Mouse (Mus musculus): ENCODE measurements around the gene Cryga.

Cryga gene

GRCm38 (mm10) chr1:65103273-65103672 lies at the start of gene Cryga:
Gene Cryga (minus strand): TSS chr1:65103373.
- no peak for ATAC-seq (ENCODE audit: insufficient number of reproducible peaks, low FRiP score, low TSS enrichment)

- no peak for ATAC-seq (ENCODE audit: insufficient number of reproducible peaks, low FRiP score, low TSS enrichment)
These were observed 44.8 kb upstream of the Cryga start for GRCm38 (mm10) chr1:65147971-65148370.

- no peak for ATAC-seq (ENCODE audit: insufficient number of reproducible peaks, low FRiP score, low TSS enrichment)
These were observed 44.2 kb upstream of the Cryga start for GRCm38 (mm10) chr1:65147326-65147725.

GRCm38 (mm10) chr1:65146601-65147000 lies 43.4 kb upstream of the Cryga start:
- ATAC-seq (ENCODE audit: insufficient number of reproducible peaks, low FRiP score, low TSS enrichment) = no peak

- no peak for ATAC-seq (ENCODE audit: insufficient number of reproducible peaks, low FRiP score, low TSS enrichment)
These were observed 41.6 kb upstream of the Cryga start for GRCm38 (mm10) chr1:65144783-65145182.

GRCm38 (mm10) chr1:65137560-65137959 lies 34.4 kb upstream of the Cryga start:
- ATAC-seq (ENCODE audit: insufficient number of reproducible peaks, low FRiP score, low TSS enrichment) = no peak

GRCm38 (mm10) chr1:65132833-65133232 lies 29.7 kb upstream of the Cryga start:
- no peak for ATAC-seq (ENCODE audit: insufficient number of reproducible peaks, low FRiP score, low TSS enrichment)

GRCm38 (mm10) chr1:65131671-65132070 lies 28.5 kb upstream of the Cryga start:
- no peak for ATAC-seq (ENCODE audit: insufficient number of reproducible peaks, low FRiP score, low TSS enrichment)

GRCm38 (mm10) chr1:65130226-65130625 lies 27.1 kb upstream of the Cryga start:
- no peak for ATAC-seq (ENCODE audit: insufficient number of reproducible peaks, low FRiP score, low TSS enrichment)

- no peak for ATAC-seq (ENCODE audit: insufficient number of reproducible peaks, low FRiP score, low TSS enrichment)
These were observed 26.5 kb upstream of the Cryga start for GRCm38 (mm10) chr1:65129634-65130180.

- peak; percentile 75; the same call in 1 of the 2 replicates for ATAC-seq (ENCODE audit: insufficient number of reproducible peaks, low FRiP score, low TSS enrichment)
These were observed 19.6 kb upstream of the Cryga start, which contains the start of gene D630023F18Rik for GRCm38 (mm10) chr1:65122574-65123372. Gene D630023F18Rik (minus strand): TSS chr1:65123214.

GRCm38 (mm10) chr1:65119438-65119837 lies 16.3 kb upstream of the Cryga start, which contains the start of gene Gm28845:
Gene Gm28845 (minus strand): TSS chr1:65119558.
- ATAC-seq (ENCODE audit: insufficient number of reproducible peaks, low FRiP score, low TSS enrichment) = no peak

GRCm38 (mm10) chr1:65118150-65118913 lies 15.2 kb upstream of the Cryga start:
- no peak for ATAC-seq (ENCODE audit: insufficient number of reproducible peaks, low FRiP score, low TSS enrichment)

- no peak for ATAC-seq (ENCODE audit: insufficient number of reproducible peaks, low FRiP score, low TSS enrichment)
These were observed 10.5 kb upstream of the Cryga start for GRCm38 (mm10) chr1:65113536-65114172.

- no peak for ATAC-seq (ENCODE audit: insufficient number of reproducible peaks, low FRiP score, low TSS enrichment)
These were observed 9.6 kb upstream of the Cryga start for GRCm38 (mm10) chr1:65112807-65113196.

GRCm38 (mm10) chr1:65112031-65112806 lies 9.0 kb upstream of the Cryga start:
- ATAC-seq (ENCODE audit: insufficient number of reproducible peaks, low FRiP score, low TSS enrichment) = peak; percentile 76; the same call in 1 of the 2 replicates

- ATAC-seq (ENCODE audit: insufficient number of reproducible peaks, low FRiP score, low TSS enrichment) = no peak
These were observed 6.7 kb upstream of the Cryga start for GRCm38 (mm10) chr1:65109756-65110435.

- no peak for ATAC-seq (ENCODE audit: insufficient number of reproducible peaks, low FRiP score, low TSS enrichment)
These were observed 6.0 kb upstream of the Cryga start for GRCm38 (mm10) chr1:65109196-65109595.

GRCm38 (mm10) chr1:65107654-65108279 lies 4.6 kb upstream of the Cryga start:
- ATAC-seq (ENCODE audit: insufficient number of reproducible peaks, low FRiP score, low TSS enrichment) = no peak
